Mouse (Mus musculus) left cerebral cortex, adult 18-20 months (tissue): Measurements from ENCODE around the gene Gon4l. TPM values are rescaled to one million over a fixed set of nuclear protein-coding genes. Genes with fewer than 3 reads are reported as not detected.

Experiments used
- total RNA-seq, 2 experiments: library from RNA; stranded (reverse); gene quantifications; 2 replicates each; pipeline ENCODE4 v1.2.3; 2021

Gon4l gene
- total RNA-seq, 2 experiments from 2014 or later, result 44.1 to 46.0 TPM

Other genes with a start within 250 kb of the Gon4l start
- gene Arhgef2, start 229.3 kb upstream of the Gon4l start, total RNA-seq, result 100 to 1,000 TPM; 219 to 239 TPM
- not detected for gene Rxfp4, start 182.1 kb upstream of the Gon4l start, total RNA-seq
- gene Khdc4, start 149.4 kb upstream of the Gon4l start, total RNA-seq, result 10 to 100 TPM; 56.8 to 57.8 TPM
- gene Rit1, start 118.4 kb upstream of the Gon4l start, total RNA-seq, result 10 to 100 TPM; 41.4 to 42.9 TPM
- 100 to 1,000 TPM; 511 to 528 TPM for gene Syt11, start 60.1 kb upstream of the Gon4l start, total RNA-seq
- 10 to 100 TPM; 20.6 to 22.5 TPM for gene Msto1, start 78.8 kb downstream of the Gon4l start, total RNA-seq
- 10 to 100 TPM; 90.9 to 92.2 TPM for gene Ash1l, start 115.4 kb downstream of the Gon4l start, total RNA-seq
- 100 to 1,000 TPM in 1 of 2 experiments, 10 to 100 TPM in 1; 98.4 to 105 TPM for gene Dap3, start 116.0 kb downstream of the Gon4l start, total RNA-seq